Mouse (Mus musculus): Measurements from ENCODE around the gene Myo16.

DNA sequence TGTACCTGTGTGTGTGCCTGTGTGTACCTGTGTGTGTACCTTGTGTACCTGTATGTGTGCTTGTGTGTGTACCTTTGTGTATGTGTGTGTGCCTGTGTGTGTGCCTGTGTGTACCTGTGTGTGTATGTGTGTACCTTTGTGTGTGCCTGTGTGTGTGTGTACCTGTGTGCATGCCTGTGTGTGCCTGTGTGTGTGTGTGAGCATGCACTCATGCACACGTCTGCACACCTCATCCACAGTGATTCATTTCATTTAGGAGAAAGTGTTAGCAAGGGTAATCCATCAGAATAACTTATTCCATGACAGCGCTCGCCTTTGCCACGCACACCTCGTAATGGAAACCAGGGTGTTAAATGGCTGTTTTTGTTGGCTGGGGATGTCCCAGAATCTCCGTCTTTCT lies 36.9 kb downstream of the Myo16 start:
- no peak for TF ChIP-seq POLR2A (IDR thresholded peaks at IDR 0.05; ENCODE audit: low read depth, low read length)
- TF ChIP-seq CTCF (conservative IDR thresholded peaks at IDR 0.05; ENCODE audit: insufficient read depth, insufficient read length, low read depth, low read length) = no peak

All from kidney, adult 2 months (tissue).